Mouse (Mus musculus) liver, embryonic 13.5 days (tissue): ENCODE measurements around the gene Lrr1. TPM values are rescaled to one million over a fixed set of nuclear protein-coding genes. Genes with fewer than 3 reads are reported as not detected.
A peak's percentile ranks its signal among the peaks of the same experiment; 100 is the strongest.

Source experiments
- ATAC-seq: fragments of 200-750 bp; cut with Nextera tagmentation; 2 replicates; pipeline ENCODE4 v1.8.0; 2017; ENCODE audit warnings: low read depth, mild to moderate bottlenecking, moderate number of reproducible peaks, moderate library complexity
- DNase-seq: peaks from one replicate; pipeline ENCODE4 v3.0.0; 2022
- H3K27ac ChIP-seq: fragments of 300-500 bp; sonication (generic); 2 replicates; pipeline ENCODE4 v1.5.1; 2015; ENCODE audit warnings: moderate library complexity, mild to moderate bottlenecking, inconsistent platforms
- H3K27me3 ChIP-seq: fragments of 300-500 bp; sonication (generic); 2 replicates; pipeline ENCODE4 v1.6.1; 2015; ENCODE audit warnings: mild to moderate bottlenecking, inconsistent platforms
- H3K36me3 ChIP-seq: fragments of 300-500 bp; sonication (generic); 2 replicates; pipeline ENCODE4 v1.6.1; 2015; ENCODE audit warnings: mild to moderate bottlenecking, inconsistent platforms
- H3K4me1 ChIP-seq: fragments of 300-500 bp; sonication (generic); replicated peaks from 2 replicates; pipeline ENCODE4 v1.6.1; 2015; ENCODE audit warnings: inconsistent platforms
- H3K4me2 ChIP-seq: fragments of 300-500 bp; sonication (generic); 2 replicates; pipeline ENCODE4 v1.6.1; 2015; ENCODE audit warnings: inconsistent platforms, mild to moderate bottlenecking, moderate library complexity
- H3K4me3 ChIP-seq: fragments of 300-500 bp; sonication (generic); replicated peaks from 2 replicates; pipeline ENCODE4 v1.5.1; 2015; ENCODE audit warnings: mild to moderate bottlenecking, inconsistent platforms
- H3K9ac ChIP-seq: fragments of 300-500 bp; sonication (generic); 2 replicates; pipeline ENCODE4 v1.6.1; 2015; ENCODE audit warnings: mild to moderate bottlenecking, inconsistent platforms
- H3K9me3 ChIP-seq: fragments of 300-500 bp; sonication (generic); replicated peaks from 2 replicates; pipeline ENCODE4 v1.6.1; 2016; ENCODE audit warnings: inconsistent platforms
- WGBS: fragments of 180-500 bp; shearing (Covaris S2); methylation state at CpG from one replicate; pipeline ENCODE4 v1.1.7; 2015; ENCODE audit not compliant: insufficient replicate concordance; 5-methylcytosine and 5-hydroxymethylcytosine counted together
- polyA plus RNA-seq: library from polyadenylated mRNA; unstranded; fragments of >200 nt; fragmentation: Nextera tagmentation; extraction: Ambion mirVana; gene quantifications from 2 replicates; pipeline ENCODE4 v1.2.1, GENCODE M21; 2015

Gene Lrr1
- 24.6 and 28.9 TPM in 2 replicates for polyA plus RNA-seq

DNA sequence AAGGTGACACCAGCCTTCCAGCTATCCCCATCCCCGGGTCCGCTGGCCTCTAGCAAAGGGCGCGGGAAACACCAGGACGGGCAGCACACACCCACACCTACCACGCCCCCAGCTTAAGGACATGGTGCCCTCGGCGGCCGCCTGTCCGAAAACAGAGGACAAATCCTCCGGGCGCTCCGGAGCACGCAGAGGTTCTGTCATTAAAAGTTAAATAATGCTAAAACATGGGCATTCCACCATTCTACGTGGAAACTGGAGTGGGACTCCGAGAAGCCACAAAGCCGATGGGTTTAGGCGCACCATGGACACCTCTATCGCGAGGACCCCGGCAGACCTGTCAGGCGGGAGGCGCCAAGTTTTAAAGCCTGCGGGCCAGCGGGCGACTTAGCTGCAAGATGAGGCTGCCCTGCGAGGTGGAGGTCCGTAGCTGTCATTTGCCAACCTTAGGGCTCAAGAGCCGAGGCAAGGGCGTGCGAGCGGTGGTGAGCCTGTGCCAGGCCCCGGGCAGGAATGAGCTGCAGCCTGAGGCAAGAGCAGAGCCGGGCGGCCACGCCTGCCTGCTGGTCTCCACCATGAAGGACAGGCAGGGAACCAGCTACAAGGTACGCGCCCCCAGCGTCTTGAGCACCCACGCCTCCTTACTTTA lies at the start of gene Lrr1:
TSS of gene Lrr1 (plus strand) at position 354 of the 646 bp plus-strand sequence.
- H3K4me1 ChIP-seq = peaks cover 48% of the 10 kb centered on the region
- peak within 1 kb of the TSS; percentile 84 for H3K4me2 ChIP-seq
- peak within 1 kb of the TSS; percentile 81 for H3K9ac ChIP-seq
- no peaks in the 10 kb centered on the region for H3K27me3 ChIP-seq
- under 1% methylated on average over 40 of the region's 40 CpGs for WGBS
- peak within 1 kb of the TSS; percentile 80 for H3K4me3 ChIP-seq
- DNase-seq = peak; percentile 84
- peaks cover 17% of the 10 kb centered on the region for H3K36me3 ChIP-seq
- H3K9me3 ChIP-seq = no peaks in the 10 kb centered on the region
- H3K27ac ChIP-seq = peak within 1 kb of the TSS; percentile 81
- ATAC-seq = peak; percentile 90

DNA sequence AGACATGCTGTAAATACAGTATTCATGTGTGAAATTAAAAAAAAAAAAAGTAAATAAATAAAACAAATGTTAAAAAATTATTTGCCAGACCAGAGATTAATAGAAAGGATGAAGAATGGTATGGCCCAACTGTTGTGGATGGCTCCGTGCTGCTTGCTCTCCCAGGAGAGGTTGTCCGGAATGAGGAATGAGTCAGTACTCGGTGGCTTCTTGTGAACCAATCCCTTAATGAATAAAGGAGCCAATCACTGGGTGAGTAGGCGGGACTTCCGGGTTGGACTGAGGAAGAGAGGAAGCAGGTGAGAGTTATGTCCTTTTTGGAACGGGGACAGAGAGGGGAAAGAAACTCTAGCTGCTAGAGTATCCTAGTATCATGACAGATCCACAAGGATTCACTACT lies 48.7 kb upstream of the Lrr1 start:
- no peak overlapping the region for H3K9ac ChIP-seq
- no peaks in the 10 kb centered on the region for H3K9me3 ChIP-seq
- no peak overlapping the region for H3K27ac ChIP-seq
- ATAC-seq (no peak), DNase-seq (no peak)
- H3K36me3 ChIP-seq = no peaks in the 10 kb centered on the region
- H3K4me1 ChIP-seq = no peaks in the 10 kb centered on the region
- no peaks in the 10 kb centered on the region for H3K27me3 ChIP-seq
- 68% methylated on average over 6 of the region's 6 CpGs for WGBS
- H3K4me2 ChIP-seq = no peak overlapping the region
- no peak overlapping the region for H3K4me3 ChIP-seq

DNA sequence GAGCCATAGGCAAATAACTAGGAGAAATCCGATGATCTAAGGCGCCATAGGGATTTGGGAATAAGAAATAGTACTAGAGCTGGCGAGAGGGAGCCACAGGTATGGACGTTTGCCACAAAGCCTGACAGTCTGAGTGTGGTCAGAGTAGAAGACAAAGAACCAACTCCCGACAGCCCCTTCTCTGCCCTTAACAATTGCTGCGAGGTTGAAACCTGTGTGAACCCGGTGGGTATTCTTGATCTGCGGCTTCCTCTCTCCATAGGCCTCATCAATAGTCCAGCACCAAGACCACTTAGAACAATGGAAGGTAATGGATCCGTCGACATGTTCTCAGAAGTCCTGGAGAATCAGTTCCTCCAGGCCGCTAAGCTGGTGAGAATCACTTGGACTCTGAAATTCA lies 45.8 kb upstream of the Lrr1 start:
- no peaks in the 10 kb centered on the region for H3K4me1 ChIP-seq
- no peak overlapping the region for H3K9ac ChIP-seq
- 70% methylated on average over 11 of the region's 11 CpGs for WGBS
- H3K27me3 ChIP-seq = no peaks in the 10 kb centered on the region
- no peak overlapping the region for H3K4me2 ChIP-seq
- no peaks in the 10 kb centered on the region for H3K36me3 ChIP-seq
- DNase-seq = no peak
- no peak overlapping the region for H3K27ac ChIP-seq
- no peak overlapping the region for H3K4me3 ChIP-seq
- no peaks in the 10 kb centered on the region for H3K9me3 ChIP-seq
- no peak for ATAC-seq

DNA sequence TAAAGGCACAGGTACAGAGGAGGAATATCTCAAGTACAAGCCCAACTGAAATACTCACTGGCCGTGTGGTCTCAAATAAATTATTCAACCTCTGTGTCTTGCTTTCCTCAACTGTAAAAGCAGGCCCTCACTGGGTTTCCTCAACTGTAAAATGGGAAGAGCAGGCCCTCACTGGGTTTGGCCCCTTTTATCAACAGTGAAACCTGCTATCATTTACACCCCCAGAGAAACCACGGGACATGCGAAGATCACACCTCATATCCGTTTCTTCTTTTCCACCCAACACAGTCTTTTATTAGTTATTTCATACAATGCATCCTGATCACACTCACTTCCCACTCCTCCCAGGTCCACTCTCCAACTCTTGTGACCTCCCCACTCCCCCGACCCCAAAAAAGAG lies 43.5 kb upstream of the Lrr1 start:
- Histone ChIP-seq H3K36me3 (no peaks in the 10 kb centered on the region), H3K27ac (no peak overlapping the region), H3K27me3 (no peaks in the 10 kb centered on the region), H3K4me3 (no peak overlapping the region), H3K4me2 (no peak overlapping the region), H3K9me3 (no peaks in the 10 kb centered on the region), H3K9ac (no peak overlapping the region), H3K4me1 (no peaks in the 10 kb centered on the region)
- no peak for ATAC-seq
- WGBS = 43% methylated on average over 5 of the region's 5 CpGs
- no peak for DNase-seq

DNA sequence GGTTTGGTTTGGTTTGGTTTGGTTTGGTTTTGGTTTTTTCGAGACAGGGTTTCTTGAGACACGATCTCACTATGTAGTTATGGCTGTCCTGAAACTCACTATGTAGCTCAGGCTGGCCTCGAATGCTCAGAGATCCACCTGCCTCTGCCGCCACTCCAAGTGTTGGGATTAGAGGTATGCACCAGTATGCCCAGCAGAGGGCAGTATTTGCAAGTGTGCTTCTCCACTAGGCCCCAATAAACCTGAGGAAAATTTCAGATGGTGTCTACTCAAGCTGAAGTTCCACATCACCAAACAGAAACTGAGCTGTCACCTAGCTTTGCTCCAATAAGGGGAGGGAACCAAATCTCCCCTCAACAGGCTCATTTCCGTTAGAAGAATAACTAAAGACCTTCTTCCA lies 41.4 kb upstream of the Lrr1 start:
- H3K4me3 ChIP-seq = no peak overlapping the region
- H3K27ac ChIP-seq = no peak overlapping the region
- no peak overlapping the region for H3K4me2 ChIP-seq
- no peak overlapping the region for H3K9ac ChIP-seq
- no peaks in the 10 kb centered on the region for H3K9me3 ChIP-seq
- 63% methylated on average over 5 of the region's 5 CpGs for WGBS
- no peaks in the 10 kb centered on the region for H3K27me3 ChIP-seq
- H3K36me3 ChIP-seq = no peaks in the 10 kb centered on the region
- ATAC-seq = no peak
- H3K4me1 ChIP-seq = peaks cover 10% of the 10 kb centered on the region
- DNase-seq = peak; percentile 18

DNA sequence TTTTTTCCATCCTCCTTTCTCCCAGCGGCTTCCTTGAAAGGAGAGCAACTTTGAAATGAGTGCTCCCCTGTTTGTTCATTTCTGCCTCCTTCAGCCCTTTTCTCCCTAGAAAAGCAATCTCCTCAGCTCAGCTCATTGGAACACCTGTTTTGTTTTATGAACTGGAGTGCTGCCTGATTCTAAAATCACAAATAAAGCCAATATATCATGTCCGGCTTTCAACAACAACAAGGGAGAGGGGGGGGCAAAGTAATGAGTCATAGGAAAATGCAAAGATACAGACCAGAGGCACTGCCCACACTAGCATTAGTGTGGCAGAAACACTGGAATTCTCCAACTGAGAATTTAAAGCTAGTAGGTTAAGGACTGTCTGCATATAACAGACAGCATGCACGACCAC lies 41.0 kb upstream of the Lrr1 start:
- H3K27me3 ChIP-seq = no peaks in the 10 kb centered on the region
- no peak for ATAC-seq
- WGBS = 85% methylated on average over 3 of the region's 3 CpGs

DNA sequence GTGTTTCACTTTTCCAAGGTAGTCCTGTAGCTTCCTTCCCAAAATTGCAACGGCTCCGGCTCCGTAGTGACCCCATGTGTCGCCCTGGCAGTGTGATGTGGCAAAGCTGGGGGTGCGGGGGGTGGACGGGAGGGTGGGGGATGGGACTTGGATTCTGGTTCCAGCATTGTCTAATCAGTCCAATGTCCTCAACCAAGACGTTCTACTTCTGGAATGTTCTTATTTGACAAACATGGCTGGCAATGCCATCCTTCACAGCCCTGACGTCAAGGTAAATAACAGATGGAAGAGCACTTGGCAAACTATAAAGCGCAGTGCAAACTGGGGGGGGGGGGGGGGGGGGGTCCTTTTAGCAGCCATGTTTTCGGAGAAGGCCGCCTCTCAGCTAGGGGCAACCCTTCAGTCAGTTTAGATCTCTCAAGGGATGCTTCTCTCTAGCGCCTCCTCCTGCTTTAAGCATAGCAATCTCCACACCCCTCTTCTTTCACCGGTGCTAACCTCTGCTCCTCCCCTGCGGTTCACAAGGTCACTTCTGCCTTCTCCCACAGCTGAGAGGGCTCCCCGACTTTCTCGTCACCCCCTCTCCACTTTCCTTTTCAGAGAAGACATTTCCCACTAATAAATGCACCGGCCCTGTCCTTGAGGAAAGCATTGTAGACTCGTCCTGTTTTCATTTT lies 38.8 kb upstream of the Lrr1 start:
- Histone ChIP-seq H3K27ac (no peak overlapping the region), H3K36me3 (no peaks in the 10 kb centered on the region), H3K27me3 (no peaks in the 10 kb centered on the region), H3K9ac (no peak overlapping the region), H3K9me3 (no peaks in the 10 kb centered on the region), H3K4me3 (peak overlapping the region; percentile 14), H3K4me2 (peak overlapping the region; percentile 43), H3K4me1 (peaks cover 10% of the 10 kb centered on the region)
- 35% methylated on average over 18 of the region's 18 CpGs for WGBS
- ATAC-seq = no peak
- DNase-seq = no peak

More for the DNA sequence above, 41.0 kb upstream of the Lrr1 start:
- H3K36me3 ChIP-seq = no peaks in the 10 kb centered on the region
- H3K27ac ChIP-seq = no peak overlapping the region
- DNase-seq = no peak
- H3K4me3 ChIP-seq = no peak overlapping the region
- peaks cover 10% of the 10 kb centered on the region for H3K4me1 ChIP-seq
- H3K9me3 ChIP-seq = no peaks in the 10 kb centered on the region
- no peak overlapping the region for H3K4me2 ChIP-seq
- H3K9ac ChIP-seq = no peak overlapping the region

DNA sequence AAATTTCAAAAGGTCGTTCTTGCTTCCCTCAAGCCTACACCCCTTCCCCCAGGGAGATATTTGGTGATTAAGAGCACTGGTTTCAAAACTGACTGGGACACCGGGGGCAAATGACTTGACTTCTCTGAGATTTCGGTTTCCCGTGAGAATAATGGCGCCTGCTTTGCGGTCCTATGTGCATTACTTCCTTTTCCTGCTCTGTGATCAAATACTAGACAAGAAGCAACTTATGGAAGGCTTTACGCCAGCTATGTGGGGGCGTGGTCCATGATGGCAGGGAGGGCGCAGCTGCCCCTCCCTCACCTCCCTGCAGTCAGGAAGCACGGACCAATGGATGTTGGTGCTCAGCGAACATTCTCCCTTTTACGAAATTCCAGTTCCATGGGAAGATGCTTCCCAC lies 38.1 kb upstream of the Lrr1 start:
- WGBS = 40% methylated on average over 12 of the region's 12 CpGs
- Histone ChIP-seq H3K4me3 (peak overlapping the region; percentile 14), H3K27me3 (no peaks in the 10 kb centered on the region), H3K9ac (no peak overlapping the region), H3K36me3 (no peaks in the 10 kb centered on the region), H3K4me1 (peaks cover 10% of the 10 kb centered on the region), H3K4me2 (peak overlapping the region; percentile 43), H3K9me3 (no peaks in the 10 kb centered on the region), H3K27ac (no peak overlapping the region)
- ATAC-seq = no peak
- DNase-seq = no peak

DNA sequence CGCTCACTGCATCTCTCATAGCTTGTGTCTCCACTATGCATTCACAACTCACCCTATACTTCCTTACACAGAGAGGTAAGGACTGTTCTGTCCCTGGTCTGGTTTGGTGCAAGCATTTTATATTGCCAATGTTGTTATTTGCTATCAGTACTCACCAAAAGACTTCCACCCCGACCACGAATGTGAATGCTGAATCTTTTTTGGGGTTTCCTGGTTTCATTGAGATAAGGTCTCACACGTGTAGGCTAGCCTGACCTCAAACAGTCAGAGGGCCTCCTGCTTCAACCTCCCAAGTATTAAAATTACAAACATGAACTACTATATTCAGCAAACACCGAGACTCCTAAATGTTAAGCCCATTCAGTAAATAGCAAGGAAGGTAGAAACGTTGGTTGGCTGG lies 37.3 kb upstream of the Lrr1 start:
- DNase-seq = no peak
- 34% methylated on average over 6 of the region's 6 CpGs for WGBS

DNA sequence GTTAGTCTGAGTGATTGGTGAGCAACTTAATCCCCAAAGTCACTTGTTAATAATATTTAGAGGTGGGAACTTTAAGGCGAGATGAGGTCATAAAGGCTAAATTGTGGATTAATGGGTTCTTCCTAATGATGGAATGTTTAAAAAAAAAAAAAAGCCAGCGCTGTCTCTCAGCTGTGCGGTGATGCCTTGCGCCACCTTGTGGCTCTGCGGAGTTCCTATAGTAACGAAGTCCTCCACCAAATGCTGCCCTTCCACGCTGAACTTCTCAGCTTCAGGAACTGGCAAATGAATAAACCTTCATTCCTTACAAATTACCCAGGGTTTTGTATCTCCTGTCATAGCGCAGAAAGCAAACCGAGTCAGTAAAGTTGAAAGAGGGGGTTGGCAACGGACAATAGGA lies 36.6 kb upstream of the Lrr1 start:
- WGBS = 7% methylated on average over 10 of the region's 10 CpGs
- no peak for ATAC-seq
- no peaks in the 10 kb centered on the region for H3K27me3 ChIP-seq
- H3K9ac ChIP-seq = no peak overlapping the region
- no peak overlapping the region for H3K27ac ChIP-seq
- H3K4me3 ChIP-seq = no peak overlapping the region
- DNase-seq = no peak
- H3K4me2 ChIP-seq = no peak overlapping the region
- peaks cover 10% of the 10 kb centered on the region for H3K4me1 ChIP-seq
- H3K9me3 ChIP-seq = no peaks in the 10 kb centered on the region
- H3K36me3 ChIP-seq = no peaks in the 10 kb centered on the region

More for the DNA sequence above, 37.3 kb upstream of the Lrr1 start:
- Histone ChIP-seq H3K4me3 (no peak overlapping the region), H3K4me1 (peaks cover 10% of the 10 kb centered on the region), H3K9me3 (no peaks in the 10 kb centered on the region), H3K27ac (no peak overlapping the region), H3K27me3 (no peaks in the 10 kb centered on the region), H3K9ac (no peak overlapping the region), H3K4me2 (no peak overlapping the region), H3K36me3 (no peaks in the 10 kb centered on the region)
- no peak for ATAC-seq

DNA sequence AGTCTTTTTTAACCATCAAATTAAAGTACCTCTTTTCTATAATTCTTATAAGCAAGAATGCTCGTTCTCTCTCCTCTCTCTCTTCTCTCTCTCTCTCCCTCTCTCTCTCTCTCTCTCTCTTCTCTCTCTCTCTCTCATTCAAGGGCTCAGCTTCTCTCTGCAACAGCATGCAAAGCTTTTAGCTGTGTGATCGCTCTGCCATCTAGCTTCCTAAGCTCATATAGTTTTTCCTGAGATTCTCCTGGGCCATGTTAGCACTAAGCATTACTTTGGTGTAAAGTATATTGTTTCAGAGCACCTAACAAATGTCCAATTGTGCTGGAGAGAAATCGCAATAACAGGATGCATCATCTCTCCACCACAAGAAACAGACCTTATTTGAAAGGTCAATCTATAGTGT lies 29.4 kb upstream of the Lrr1 start:
- WGBS = 70% methylated on average over 3 of the region's 3 CpGs
- Histone ChIP-seq H3K27ac (no peak overlapping the region), H3K9me3 (no peaks in the 10 kb centered on the region), H3K4me3 (no peak overlapping the region), H3K27me3 (no peaks in the 10 kb centered on the region), H3K9ac (no peak overlapping the region), H3K36me3 (no peaks in the 10 kb centered on the region), H3K4me1 (no peaks in the 10 kb centered on the region), H3K4me2 (no peak overlapping the region)
- DNase-seq (no peak), ATAC-seq (no peak)

DNA sequence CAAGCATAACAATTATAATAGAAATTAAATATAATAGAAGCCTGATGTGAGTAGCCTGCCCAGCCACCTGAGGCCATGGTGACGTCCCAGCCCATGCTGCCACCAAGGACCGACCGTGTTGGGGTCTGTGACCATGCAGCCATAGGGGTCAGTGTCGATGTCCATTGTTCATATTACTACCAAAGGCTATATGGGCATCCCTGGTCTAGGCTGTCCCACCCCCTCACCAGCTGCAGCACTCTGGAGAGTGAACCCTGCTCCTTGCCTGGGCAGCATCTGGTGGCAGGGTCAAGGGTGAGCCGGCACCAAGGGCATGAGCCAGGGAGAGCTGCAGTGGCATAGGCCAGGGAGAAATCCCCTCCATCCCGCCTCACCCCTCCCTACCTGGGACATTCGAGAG lies 28.8 kb upstream of the Lrr1 start:
- no peaks in the 10 kb centered on the region for H3K9me3 ChIP-seq
- no peaks in the 10 kb centered on the region for H3K27me3 ChIP-seq
- 68% methylated on average over 7 of the region's 7 CpGs for WGBS
- H3K36me3 ChIP-seq = no peaks in the 10 kb centered on the region
- no peak overlapping the region for H3K4me3 ChIP-seq
- no peak overlapping the region for H3K4me2 ChIP-seq
- H3K27ac ChIP-seq = no peak overlapping the region
- ATAC-seq (no peak), DNase-seq (no peak)
- no peak overlapping the region for H3K9ac ChIP-seq
- no peaks in the 10 kb centered on the region for H3K4me1 ChIP-seq
